Mouse (Mus musculus) G1E-ER4 (cell line): ENCODE results near the gene Sirpb1a. TPM values are rescaled to one million over a fixed set of nuclear protein-coding genes. Genes with fewer than 3 reads are reported as not detected.
"Not testable (repeated sequence)": the region's sequence is repeated elsewhere in the genome, so short reads cannot be mapped to it uniquely, and the experiment has no call there.

Experiments
- GATA1 ChIP-seq: IDR thresholded peaks from one replicate; pipeline ENCODE4 v1.8.0; 2012; ENCODE audit warnings: low read length, inconsistent platforms
- polyA plus RNA-seq: library from polyadenylated mRNA; stranded (reverse); fragments of >175 nt; gene quantifications from 2 replicates; pipeline ENCODE4 v1.2.3, GENCODE M21; 2012

Sirpb1a gene
- not detected in 2 replicates for polyA plus RNA-seq

DNA sequence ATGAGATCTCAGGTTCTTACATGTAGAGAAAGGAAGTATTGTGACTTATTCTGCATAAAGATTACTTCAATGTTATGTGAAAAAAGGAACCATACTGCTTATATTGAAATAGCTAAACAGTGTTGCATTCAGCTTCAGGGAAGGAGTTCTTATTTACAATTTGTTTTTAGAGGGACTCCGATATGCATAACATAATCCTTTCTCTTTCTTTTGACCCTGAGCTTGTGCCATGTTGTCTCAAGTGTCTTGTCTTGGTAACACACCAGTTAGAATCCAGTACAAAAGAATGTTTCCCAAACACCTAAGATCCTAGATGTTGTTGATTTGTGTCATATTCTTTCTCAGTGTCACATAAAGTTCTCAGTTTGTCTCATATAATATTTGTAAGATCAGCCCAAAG is at the start of gene Sirpb1a:
Gene Sirpb1a, minus strand, starts transcription at position 74 of the 400 bp plus-strand sequence.
- TF ChIP-seq GATA1, result not testable (repeated sequence)

DNA sequence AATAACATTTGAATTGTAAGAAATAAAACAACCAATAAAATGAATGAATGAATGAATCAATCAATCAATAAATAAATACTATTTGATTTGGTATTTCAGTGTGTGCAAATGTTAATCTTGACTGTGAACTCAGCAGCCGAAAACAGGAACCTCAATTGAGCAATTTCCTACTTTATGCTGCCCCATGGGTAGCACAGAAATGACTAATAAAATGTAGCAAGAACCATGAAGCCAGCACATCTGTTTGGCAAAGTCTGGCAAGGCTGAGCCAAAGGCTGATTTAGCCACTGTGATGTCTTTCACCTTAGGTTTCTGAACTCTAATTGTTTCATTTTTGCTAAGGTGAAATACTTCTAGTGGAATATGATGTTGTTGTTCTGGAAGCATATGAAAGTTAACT is 1.6 kb upstream of the Sirpb1a start:
- TF ChIP-seq GATA1, result no peak

DNA sequence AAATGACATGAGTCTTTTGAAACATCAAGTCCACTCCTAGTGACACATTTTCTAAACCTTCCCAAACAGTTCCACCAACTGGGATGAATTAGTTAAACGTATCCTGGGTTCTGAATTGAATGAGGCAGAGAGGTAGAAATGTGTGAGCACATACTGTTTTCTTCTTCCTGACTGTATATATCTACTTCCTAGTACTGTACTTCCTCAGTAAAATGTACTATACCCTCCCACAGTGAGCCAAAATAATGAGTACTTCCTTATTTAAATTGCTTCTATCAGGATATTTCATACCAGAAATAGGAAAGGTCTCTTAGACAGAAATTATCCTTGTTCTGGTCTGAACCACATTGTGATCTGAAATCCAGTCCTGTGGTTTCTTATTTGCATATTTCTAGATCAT is 86.0 kb downstream of the Sirpb1a start:
- no peak for TF ChIP-seq GATA1

- no peak for TF ChIP-seq GATA1
Measured at GRCm38 (mm10) chr3:15334182-15334581, 92.1 kb downstream of the Sirpb1a start.

DNA sequence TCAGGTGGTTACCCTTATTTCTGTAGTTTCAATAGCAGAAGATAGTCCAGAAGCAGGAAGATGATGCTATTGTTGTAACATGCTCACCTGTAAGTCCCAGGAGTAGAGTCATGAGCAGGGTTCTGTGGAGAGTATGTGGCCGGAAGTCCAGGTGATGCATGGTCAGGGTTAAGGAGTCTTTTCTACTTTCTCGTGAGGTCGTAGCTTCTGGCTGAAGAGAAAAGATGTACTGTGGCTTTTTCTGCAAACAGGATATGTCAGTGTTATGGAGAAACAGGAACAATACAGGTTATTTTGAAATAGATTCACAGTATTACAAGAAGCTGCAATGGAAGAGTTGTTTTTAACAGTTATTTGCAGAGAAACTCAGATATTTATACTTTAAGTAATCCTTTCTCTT is 94.3 kb downstream of the Sirpb1a start, which contains the start of gene Gm9733:
Gene Gm9733, minus strand, starts transcription at position 240 of the 400 bp plus-strand sequence.
- TF ChIP-seq GATA1, result no peak

- no peak for TF ChIP-seq GATA1
Measured at GRCm38 (mm10) chr3:15331545-15331944, 94.8 kb downstream of the Sirpb1a start.

DNA sequence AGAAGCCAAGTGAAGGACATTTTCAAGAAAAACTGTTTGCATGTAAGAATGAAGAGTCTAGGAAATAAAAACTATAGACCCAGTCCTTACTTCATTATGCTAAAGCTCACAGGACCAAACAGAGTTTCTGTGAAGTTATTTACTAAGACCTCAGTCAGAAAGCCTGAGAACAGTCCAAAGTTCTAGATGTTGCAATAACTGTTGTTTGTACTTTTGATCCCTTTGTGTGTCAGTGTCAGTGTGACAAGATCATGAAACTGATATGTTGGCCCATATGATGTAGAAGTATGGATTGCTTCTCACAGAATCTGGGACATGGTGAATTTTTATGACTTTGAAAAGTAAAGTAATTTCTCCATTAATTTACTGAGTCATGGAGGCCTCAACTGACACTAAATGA is 96.8 kb downstream of the Sirpb1a start:
- no peak for TF ChIP-seq GATA1

Other genes with a start within 250 kb of the Sirpb1a start
- gene Gm9733, start 94.2 kb downstream of the Sirpb1a start, polyA plus RNA-seq, result not detected in 2 replicates
- not detected in 2 replicates for gene Sirpb1b, start 148.5 kb upstream of the Sirpb1a start, polyA plus RNA-seq